Mouse (Mus musculus) MN1 (cell line): ENCODE results near the gene Gm12248.

ENCODE experiments used
- DNase-seq: peaks from one replicate; pipeline ENCODE4 v3.0.0-alpha.2; 2016; ENCODE audit warnings: low spot score

Gm12248 gene

DNA sequence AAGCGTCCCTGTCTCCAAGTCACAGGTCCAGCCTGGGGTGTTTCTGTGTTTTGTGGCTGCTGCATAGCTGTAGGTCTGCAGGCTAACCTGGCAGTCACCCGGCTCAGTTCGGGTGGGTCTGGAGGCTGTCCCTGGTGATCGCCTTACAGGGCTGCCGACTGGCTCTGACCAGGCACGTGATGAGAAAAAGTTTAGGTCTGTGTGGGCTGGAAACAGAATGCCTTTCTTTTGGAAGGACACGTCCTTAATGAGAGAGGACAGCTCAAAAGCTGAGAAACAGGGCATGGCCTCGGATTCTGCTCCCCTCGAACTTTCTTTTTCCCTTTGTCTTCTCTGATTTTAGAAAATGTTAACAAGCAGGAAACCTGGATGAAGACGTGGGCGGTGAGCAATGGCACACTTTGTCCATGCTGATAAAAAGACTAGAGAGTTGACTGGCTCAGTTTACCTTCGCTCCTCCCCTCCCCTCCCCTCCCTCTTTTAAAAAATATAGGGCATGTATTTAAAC, at the start of gene Gm12248:
TSS of gene Gm12248 (minus strand) at position 114 of the 508 bp plus-strand sequence.
- peak; percentile 58 for DNase-seq

GRCm38 (mm10) chr11:58139466-58139865, 46.5 kb upstream of the Gm12248 start:
- no peak for DNase-seq

- no peak for DNase-seq
These were observed 45.9 kb upstream of the Gm12248 start for GRCm38 (mm10) chr11:58138821-58139220.

DNA sequence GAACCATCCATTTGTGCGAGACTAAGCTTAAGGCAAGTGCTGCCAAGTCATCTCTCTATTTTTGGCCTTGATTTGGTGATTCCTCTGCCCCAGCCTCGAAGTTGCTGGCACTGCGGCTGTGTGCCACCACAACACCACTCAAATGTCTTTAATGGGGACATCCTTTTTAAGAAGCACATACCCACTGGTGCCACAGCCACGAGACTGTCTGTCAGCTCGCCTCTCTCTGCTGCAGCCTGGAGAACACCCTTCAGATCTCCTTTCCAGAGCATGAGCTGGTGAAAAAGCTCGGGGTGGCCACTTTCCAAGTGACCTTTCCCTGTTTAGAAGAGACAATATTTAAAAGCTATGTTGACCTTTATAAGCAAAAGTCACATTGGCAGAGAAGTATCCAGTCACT, 43.7 kb upstream of the Gm12248 start:
- no peak for DNase-seq

DNA sequence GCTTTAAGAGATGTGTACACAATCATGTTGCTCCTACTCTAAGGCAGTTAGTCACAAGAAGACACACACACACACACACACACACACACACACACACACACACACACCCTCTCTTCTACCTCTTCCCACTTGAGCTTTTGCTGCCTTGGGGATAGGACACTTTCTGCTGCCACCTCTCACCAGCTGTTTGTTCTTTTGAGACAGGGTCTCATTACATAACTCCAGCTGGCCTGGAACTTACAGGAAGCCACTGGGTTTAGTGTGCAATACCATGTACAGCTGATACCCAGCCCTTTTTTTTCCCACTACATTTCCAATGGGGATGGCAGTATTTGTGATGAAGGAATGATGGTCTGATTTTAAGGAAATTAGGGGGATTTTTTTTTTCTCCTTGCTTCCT, 42.4 kb upstream of the Gm12248 start:
- no peak for DNase-seq

DNA sequence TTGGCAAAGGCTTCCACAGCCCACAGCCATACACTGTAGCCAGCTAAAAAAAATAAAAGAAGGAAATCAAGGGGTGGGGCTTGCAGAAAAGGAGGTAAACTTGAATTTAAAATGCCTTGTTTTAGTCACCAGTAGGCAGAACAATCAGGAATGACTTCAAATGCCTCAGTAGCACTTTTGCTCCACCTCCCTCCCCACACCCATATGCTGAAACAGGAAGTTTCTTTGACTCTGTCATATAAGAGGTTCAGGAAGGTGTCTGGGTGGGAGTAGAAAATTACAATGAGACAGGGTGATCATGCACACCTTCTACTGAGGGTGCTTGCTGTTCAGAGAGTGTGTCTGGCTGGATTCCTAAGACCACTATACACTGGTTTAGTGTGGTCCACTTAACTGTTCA, 41.9 kb upstream of the Gm12248 start:
- DNase-seq: no peak

GRCm38 (mm10) chr11:58132026-58132425, 39.1 kb upstream of the Gm12248 start:
- no peak for DNase-seq

DNA sequence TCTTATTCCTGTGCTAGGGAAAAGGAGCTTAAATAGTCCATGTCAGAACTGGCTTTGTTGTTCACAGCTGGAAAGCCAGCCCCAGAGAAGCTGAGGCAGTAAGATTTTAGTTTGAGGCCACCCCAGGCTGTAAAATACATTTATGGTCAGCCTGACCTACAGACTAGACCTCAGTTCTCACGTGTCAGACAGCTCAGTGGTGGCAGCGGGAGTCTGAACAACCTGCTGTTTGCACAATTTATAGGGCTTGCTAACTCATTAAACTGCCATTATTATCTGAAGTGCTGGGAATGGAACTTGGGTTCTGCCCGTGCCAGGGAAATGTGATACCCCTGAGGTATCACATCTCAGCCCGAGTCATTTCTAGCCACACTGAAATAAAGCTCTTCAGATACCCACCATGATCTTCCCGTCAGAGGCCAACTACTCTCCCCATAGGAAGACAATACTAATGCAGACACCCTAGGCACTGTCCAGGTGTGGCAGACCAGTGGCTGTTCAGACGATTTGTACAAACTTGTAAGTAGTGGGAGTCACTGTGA, 36.4 kb upstream of the Gm12248 start:
- DNase-seq: no peak

GRCm38 (mm10) chr11:58127544-58127943, 34.6 kb upstream of the Gm12248 start:
- no peak for DNase-seq

DNA sequence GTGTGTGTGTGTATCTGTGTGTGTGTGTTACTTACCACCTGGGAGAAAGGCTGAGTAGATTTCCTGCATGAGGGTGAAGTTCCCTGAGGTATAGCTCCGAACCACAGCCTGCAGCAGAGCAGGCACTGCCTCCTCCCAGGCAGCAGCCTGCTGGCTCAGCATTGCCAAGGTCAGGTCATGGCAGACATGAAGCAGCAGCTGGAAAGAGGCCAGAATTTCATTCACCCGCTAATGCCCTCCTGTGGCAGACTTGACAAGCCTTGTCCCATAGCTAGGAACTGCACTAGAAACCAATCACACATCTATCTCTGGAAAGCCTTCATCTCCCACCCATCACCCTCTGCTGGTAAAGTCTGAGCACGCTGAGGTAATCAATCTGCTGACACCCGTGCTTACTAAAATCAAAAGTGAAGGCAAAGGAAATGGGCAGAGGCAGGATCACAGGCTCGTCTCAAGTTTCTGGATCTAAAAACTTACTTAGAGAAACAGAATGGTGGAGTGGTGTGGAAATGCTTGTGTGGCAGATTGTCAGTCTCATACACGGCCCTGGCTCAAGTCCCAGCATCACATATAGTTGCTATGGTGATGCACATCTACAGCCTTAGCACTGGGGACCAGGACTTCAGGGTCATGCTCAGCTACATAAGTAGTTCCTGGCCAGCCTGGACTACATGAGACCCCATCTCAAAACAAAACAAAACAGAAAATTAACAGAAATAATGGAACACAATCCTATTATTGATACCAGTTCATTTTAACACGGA, 33.6 kb upstream of the Gm12248 start:
- DNase-seq: peak; percentile 94

DNA sequence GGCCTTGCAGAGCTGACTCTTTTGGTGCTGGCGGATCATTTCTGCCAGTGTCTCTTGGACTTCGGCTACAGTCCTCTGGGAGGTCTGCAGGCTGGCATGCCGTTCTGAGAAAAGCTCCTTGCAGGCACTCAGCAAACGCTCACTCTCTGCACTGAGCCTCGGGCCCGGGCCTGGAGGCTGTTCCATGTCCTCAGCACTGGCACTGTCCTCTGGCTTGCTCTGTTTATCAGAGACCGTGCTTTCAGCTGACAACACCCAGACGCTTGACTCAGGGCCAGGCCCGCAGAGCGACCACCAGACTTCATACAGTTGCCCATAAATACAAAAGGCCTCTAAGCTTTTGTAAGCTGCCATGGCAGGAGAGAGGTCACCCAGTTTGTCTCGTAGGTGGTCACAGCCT, 32.1 kb upstream of the Gm12248 start:
- no peak for DNase-seq

DNA sequence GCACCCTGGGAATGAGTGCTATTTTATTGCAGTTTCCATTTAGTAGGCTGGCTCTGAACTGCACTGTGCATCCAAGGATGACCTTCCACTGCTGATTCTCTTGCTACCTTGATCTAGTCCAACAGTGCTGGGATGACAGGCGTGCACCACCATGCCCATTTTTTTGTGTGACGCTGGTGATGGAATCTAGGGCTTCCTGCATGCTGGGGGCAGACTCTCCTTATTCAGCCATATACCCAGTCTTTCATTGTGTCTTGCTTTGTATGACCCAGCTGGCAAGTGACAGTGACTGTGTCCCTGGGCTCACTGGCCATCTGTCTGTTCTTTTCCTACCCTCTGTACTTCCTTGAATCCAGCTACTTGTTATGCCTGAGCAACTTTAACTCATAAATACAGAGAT, 30.8 kb upstream of the Gm12248 start:
- DNase-seq: no peak

- DNase-seq: no peak
These were observed 28.4 kb upstream of the Gm12248 start for GRCm38 (mm10) chr11:58121351-58121750.

DNA sequence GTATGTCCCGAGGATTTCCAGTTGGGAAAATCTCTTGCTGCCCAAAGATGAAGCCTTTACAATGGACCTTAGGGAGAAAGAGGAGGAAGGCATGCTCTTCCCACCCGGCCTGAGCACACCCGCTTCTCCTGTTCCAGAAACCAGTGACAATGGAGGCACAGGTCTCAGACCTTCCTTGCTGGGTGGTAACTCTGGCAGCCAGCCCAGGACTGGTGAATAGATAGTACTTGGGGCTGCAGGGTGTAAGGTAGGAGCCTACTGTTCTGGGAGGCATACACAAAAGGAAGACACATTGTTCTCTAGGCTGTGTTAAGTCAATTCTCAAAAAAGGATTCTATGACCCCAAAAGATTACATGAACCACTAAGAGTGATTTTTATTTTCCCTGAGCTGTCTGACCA, 27.7 kb upstream of the Gm12248 start:
- no peak for DNase-seq

GRCm38 (mm10) chr11:58117044-58117652, 24.2 kb upstream of the Gm12248 start:
- DNase-seq: no peak

- DNase-seq: no peak
These were observed 23.6 kb upstream of the Gm12248 start for GRCm38 (mm10) chr11:58116560-58116959.

- DNase-seq: no peak
These were observed 14.9 kb upstream of the Gm12248 start for GRCm38 (mm10) chr11:58107664-58108337.

- DNase-seq: peak; percentile 64
These were observed 14.1 kb upstream of the Gm12248 start for GRCm38 (mm10) chr11:58107009-58107408.

DNA sequence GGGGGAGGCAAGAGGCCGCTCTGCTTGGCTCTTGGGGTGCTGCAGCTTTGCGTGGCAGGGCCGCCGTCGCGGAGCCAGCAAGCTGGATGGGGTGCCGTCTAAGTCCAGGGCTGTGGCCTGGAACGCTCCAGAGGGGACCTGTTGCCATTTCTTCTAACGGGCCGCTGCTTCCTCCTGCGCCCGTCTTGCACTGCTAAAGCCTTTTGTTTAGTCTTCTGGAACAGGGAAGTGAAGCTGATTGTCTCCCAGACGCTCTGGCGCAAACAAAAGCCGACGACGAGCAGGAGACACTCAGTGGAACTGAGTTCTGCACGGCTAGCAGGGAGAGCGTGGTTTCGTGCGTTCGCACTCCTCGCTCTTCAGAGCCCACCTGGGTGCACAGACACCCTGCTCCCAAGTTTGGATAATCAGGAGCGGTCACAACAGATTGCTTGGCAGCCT, 11.4 kb upstream of the Gm12248 start:
- peak; percentile 70 for DNase-seq

- DNase-seq: peak; percentile 100
These were observed 10.9 kb upstream of the Gm12248 start, which contains the start of gene Cnot8 for GRCm38 (mm10) chr11:58103697-58104306. TSS of gene Cnot8 (plus strand) at chr11:58104153.

- DNase-seq: no peak
These were observed 10.4 kb upstream of the Gm12248 start for GRCm38 (mm10) chr11:58103344-58103653.
